Mouse (Mus musculus) cerebellum, adult 11 months (tissue): ENCODE measurements around the gene Tmeff1.

Experiments
- DNase-seq: peaks from one replicate; pipeline ENCODE4 v3.0.0; 2022

Gene Tmeff1

DNA sequence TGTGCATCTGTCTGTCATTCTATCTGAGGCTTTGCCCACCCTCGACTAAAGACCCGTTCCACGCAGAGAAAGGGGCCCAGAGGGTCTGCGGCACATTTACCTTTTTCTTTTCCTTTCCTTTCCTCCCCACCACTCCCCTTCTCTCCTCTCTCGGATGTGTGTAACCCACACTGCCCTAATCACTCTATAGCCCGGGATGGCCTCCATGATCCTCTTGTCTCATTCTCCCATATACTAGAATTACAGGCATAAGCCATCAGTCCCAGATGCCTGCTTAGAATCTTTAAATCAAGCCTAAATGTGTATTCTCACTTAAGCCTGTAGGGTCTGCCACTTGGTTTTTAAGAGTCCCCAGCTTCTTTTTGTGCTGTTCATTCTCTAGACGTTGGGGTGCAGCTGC, 8.6 kb upstream of the Tmeff1 start:
- DNase-seq = no peak

DNA sequence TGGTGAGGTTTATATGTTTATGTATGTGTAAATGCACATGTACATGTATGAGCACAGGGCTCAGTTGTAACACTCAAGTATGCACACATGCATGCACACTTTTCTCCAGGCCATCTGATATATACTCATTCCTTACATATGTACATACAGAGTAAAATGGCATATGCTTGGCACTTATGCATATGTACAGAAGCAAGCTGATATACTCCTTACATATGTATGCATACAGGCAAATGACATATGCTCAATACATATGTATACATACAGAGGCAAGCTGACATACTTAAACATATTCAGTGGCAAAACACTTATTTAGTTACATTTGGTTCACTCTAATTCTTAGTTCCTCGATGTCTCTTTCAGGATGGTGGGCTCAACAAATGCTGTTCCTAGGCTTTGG, 7.1 kb upstream of the Tmeff1 start:
- DNase-seq = no peak

DNA sequence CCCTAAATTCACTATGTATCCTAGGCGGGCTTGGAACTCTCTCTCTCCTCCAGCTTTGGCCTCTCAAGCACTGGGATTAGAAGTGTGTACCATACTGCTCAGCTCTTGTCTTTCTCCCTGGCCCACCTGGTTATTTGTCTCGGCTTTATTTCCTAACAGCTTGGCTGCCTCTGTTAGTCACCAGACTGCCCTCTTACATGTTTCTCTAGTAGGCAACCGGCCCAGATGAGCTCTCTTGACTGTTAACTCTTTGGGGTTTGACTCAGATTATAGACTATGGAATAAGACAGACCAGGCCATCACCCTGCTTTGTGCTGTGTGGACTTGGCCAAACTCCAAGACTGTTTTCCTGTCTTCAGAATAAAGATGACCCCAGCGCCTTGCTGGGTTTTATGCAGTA, 6.6 kb upstream of the Tmeff1 start:
- DNase-seq = no peak

DNA sequence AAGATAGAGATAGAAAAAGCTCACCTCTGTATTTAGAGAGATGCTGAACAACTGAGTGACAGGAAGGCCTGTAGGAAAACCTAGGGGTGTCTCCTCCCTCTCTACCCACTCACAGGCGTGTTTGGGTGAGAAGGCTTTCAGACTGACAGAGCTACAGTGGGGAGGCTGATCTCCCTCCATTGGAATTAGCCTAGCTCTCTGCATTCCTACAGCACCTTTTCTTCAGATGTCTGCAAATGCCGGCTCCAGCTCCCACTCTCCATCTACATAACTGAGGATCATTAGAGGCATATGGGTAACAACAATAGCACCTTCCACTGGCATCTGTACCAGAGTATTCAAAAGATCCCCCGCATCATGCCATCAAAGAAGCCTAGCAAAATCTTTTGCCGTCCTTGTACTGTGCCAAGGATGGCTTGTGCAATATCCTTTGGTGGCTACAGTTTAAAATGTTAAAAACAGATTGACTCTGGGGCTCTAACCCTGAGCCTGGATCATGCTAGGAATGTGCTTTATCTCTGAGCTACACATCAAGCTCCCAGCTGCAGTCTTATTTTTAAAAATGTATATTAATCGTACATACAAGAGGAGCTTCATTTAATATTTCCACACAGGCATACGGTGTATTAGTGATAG, 5.4 kb upstream of the Tmeff1 start:
- no peak for DNase-seq

DNA sequence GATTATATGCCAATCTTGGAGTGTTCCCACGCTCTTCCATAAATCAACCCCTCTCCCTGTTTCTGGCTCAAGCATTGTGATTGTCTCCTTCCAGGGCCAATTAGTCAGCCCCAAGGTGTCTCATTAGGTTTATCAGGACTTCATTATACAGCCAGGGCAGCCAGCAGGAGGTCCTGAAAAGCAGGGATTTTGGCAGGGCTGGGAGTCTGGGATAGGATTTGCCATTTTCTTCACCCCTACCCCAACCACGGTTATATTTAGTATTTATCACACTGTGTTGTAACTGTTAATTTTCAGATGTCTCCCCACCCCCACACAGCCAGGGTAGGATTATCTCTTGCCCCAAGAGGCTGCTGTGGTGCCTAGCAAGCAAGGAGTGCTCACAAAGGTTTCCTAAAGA, 3.8 kb upstream of the Tmeff1 start:
- DNase-seq = no peak

DNA sequence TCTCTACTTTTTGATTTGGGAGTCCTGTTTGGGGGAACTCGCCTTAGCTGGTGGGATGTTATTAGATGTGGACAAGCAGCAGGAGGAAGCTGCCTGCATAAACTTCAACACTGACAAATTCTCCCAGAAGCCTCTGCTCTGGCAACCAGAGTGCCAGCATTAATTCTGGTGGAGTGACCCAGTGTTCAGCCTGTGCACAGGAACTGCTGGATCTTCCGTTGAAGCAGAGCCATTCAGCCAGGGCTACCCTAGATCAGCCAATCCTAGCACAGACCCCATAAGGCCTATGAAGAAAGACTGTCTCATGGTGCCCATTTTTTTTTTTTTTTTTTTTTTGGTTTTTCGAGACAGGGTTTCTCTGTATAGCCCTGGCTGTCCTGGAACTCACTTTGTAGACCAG, 3.0 kb upstream of the Tmeff1 start:
- no peak for DNase-seq

DNA sequence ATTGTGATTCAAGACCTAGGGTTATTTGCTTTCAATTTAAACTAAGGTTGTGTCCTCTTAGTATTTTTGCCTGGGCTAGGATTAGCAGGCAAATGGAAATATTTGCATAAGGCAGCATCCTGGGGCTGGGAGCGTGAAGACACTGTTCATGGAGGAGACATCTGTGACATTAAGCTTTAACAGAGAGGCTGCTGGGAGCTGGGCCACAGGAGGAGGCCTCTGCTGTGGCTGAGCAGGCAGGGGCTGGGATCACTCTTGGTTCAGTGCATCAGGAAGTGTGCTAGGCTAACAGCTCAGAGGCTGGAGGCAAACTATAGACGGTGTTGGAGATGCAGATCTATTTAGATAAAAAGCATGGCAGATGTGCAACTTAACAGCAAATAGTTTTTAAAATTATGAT, 2.0 kb upstream of the Tmeff1 start:
- DNase-seq = no peak

DNA sequence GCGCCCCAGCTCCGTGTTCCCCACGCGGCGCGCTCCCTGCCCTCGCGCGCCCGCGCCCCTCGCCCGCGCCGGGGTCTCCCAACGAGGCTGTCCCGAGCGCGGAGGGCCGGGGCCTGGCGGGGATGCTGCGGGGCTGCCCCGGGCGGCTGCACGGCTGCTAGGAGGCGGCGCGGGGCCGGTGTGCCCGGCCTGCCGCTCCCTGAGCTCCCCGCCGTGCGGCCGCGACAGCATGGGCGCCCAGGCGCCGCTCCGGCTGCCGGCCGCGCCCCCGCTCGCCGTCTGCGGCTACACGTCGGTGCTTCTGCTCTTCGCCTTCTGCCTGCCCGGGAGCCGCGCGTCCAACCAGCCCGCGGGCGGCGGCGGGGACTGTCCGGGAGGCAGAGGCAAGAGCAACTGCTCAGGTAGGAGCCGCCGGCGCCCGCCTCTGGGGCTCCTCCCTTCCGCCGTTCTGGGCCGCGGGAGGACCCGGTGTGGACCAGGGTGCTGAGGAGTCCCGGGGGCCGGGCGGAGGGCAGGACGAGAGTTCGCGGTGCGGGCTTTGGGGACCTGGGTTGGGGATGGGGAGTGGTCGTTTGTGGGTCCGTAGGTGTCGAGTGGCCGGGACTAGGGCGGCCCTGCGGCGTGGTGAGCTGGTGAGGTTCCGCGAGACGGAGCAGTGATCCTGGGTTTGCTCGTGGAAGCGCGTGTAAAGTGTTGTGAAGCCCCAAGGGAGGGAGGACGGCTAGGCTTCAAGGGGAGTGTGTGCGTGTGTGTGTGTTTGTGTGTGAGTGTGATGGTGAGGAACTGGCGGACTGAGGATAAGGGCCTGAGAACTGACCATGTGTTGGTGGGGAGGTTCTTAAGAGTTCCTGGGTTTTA, 496 bp downstream of the Tmeff1 start:
- no peak for DNase-seq

DNA sequence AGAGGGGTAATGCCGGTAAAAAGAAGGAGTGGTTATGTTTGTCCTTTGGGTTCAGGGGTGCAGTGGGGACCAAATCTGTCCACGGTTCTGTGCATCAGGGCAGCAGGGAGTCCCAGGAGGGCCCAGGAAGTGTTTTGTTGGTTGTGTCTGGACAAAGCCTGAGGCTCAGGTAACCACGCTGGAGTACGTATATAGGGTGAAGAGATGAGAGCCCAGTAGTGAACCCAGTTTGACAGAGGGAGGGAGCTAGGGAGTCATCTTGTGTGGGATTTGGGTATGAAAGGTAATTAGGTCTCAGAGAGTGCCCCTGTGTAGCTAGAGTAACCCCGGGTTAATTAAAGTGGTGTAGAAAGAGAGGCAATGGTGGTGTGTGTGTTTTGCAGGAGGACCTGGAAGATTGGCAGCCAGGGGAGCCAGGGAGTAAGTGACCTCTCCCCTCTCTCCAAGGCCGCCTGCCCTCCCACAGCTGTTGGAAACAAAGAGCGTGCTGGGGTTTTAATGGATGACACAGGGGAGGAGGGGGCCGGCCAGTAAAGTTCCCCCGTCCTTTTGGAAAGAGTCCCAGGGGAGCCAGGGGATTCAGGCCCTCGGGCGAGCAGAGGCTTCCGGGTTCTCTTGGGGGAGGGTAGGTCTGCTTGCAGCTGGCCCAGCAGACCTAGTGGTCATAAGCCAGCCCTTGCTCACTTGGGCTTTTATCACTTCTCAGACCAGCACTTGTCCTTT, 1.3 kb downstream of the Tmeff1 start:
- peak; percentile 3 for DNase-seq

DNA sequence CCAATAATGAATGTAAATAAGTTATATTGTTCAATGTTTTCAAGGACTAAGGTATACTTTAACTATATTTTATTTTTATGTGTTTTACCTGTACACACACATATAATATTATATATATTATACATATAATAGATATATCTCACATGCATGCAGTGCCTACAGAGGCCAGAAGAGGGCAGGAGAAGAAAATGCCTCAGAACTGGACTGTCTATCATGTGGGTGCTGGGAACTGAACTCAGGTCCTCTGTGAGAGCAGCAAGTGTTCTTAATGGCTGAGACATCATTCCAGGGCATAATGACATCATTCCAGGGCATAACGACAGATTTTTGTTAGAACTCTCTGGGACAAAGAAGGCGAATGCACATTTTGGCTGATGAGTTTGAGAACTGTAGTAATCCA, 2.6 kb downstream of the Tmeff1 start:
- no peak for DNase-seq

DNA sequence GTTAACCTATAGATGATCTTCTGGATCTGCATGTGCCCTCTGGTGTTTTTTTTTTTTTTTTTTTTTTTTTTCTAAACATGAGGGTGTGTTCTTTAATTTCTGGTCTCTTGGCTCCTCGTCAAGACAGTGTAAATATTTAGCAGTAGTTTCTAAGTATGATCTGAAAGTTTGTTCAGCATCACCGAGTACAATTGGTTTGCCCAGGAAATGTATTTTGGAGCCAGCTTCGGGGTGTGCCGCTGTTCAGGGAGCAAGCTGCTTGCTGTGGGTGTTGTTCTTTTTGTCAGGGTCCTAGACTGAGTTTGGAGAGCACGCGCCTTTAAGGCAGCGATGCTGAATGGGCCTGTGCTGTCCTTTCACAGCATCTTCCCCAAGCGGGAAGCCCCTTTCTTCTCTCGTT, 3.6 kb downstream of the Tmeff1 start:
- DNase-seq = no peak

DNA sequence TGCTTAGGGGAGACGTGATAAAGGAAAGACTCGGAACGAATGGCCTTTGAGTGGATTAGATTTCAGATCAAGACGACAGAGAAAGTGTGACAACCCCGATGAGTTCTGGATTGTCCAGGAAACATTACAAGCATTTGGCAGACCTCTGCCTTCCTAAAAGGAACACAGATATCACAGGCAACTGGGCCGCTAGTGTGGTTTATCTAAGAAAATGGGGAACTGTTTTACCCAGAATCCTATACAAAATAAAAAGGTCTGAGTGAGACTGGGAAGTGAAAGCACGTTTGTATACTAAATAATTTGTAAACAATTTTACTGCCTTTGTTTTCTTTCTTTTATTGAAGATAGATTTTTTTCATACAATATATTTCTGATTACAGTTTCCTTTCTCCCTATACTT, 5.9 kb downstream of the Tmeff1 start:
- no peak for DNase-seq

DNA sequence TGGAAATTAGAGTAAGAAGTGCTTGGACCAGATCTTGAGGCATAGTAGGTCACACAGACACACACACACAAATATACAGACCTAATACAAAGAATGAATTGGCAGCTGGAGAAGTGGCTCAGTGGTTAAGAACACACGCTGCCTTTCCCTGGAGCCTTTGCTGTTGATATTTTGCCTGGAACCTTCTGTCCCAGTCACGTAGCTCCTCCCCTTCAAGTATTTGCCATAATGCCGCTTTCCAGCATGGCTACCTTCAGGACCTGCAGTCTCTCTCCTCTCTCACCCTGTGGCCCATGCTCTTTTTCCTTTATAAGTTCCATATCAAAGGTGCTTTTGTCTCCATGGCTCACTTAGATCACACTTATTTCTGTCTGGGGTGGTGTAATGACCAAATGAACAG, 6.4 kb downstream of the Tmeff1 start:
- no peak for DNase-seq

DNA sequence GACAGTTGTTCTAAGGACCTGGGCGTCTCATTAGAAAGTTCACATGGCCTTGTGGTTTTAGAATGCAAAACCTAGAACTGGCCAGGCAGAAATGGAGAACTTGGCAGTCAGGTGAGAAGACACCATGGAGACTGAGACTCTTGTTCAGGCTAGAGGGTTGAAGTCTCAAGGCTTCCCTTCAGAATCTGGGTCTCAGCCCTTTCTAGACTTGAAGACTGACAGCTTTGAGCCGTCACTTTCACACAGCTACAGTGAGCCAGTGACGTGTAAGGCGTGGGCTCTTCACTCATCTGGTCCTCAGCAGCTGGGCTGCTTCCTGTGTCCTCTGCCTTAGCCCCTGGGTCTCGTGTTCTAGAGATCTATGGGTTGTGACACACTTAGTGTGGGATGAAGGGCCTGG, 7.4 kb downstream of the Tmeff1 start:
- no peak for DNase-seq

DNA sequence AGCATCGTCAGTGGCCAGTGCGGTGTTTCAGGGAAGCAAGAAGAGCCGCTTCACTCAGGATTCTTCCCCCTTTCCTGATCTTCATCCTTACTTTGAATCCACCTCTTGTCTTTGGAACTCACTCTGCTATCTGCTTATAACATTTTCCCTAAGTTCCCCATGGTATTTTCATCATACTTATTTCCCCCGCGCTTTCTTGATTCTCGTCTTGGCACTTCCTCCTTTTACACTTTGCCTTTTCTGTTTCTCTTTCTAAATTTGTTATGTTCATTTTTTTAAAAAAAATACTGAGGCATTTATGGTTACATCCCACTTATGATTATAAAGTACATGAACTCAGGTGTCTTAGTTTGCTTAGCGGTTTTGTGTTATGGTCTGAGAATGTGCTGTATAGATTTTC, 7.9 kb downstream of the Tmeff1 start:
- no peak for DNase-seq

DNA sequence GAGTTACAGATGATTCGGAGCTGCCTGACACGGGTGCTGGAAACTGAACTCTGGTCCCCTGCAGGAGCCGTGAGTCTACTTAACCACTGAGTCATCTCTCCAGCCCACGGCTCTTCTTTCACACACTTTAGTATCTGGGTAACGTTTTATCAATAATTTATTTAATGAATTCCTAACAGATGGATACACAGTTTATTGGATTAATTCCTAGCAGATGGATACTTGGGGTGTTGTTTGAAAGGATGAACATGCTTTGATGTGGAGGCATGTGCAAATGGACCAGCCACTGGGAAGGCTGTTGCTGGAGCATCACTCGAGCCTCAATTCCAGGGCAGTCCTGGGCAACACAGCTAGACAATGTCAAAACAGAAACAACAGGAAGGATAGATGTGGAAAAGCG, 11.1 kb downstream of the Tmeff1 start:
- DNase-seq = no peak

DNA sequence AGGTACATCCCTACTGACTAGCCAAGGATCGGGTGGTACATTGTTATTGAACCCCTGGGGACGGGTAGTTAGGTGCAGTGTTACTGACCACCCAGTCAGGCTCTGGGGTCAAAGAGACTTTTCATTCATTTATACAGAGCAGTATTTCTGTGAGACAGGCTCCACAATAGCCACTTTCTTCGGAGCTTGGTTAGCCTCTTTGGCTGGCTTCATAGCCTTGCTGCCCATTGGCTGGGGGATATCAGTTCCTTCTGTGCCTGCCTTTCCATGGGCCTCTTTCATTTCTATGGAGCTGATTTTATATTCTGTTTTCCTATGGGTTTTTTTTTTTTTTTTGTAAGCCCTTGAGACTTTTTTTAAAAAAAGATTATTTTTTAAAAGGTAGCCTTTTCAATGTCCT, 20.7 kb downstream of the Tmeff1 start:
- DNase-seq = no peak

DNA sequence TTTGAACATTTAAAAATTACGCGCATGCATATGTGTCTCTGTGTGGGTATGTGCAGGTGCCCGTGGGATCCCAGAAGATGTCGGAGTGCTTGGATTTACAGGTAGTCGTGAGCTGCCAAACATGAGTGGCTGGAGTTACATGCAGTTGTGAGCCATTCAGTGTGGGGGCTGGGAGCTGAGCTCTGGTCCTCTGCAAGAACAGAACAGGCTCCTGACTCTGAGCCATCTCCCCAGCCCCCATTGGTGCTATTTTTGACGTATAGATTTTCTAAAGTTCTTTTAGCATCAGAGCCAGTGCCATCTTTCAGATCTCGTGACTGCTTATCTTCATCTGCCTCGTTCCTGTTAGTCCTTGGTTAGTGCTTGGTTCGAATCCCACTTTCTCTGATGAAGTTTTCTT, 24.5 kb downstream of the Tmeff1 start:
- DNase-seq = no peak

DNA sequence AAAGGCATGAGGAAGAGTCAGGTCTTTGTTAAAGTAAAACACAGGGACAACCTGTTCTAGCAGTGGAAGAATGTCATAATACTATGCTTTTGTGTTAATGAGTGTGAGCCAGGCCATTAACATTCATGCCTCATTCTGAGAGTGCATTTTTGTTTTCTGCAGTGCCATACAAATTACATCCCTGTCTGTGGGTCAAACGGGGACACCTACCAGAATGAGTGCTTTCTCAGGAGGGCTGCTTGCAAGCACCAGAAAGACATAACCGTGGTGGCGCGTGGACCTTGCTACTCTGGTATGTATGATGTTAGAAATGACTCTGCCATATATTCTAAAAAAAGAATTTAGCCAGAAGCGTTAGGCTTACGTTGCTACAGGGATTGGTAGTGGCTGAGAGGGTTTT, 25.3 kb downstream of the Tmeff1 start:
- DNase-seq = no peak

DNA sequence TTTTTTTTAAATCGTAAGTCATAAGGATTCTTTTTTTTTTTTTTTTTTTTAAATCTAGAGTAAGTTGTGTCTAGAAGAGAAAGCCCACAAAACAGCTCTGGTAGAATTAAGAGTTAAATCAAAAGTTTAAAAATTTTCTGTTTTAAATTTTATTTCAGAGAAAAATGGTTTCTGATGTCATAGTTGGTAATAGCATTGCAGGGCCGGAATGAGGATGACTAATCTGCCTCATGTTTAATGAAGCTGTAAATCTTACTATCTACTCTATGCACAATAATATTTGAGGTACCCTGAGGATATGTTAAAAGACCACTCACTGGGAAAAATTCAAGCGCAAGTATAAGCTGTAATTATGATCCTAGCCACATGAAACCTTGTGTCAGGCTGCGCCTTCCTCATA, 30.5 kb downstream of the Tmeff1 start:
- DNase-seq = no peak

DNA sequence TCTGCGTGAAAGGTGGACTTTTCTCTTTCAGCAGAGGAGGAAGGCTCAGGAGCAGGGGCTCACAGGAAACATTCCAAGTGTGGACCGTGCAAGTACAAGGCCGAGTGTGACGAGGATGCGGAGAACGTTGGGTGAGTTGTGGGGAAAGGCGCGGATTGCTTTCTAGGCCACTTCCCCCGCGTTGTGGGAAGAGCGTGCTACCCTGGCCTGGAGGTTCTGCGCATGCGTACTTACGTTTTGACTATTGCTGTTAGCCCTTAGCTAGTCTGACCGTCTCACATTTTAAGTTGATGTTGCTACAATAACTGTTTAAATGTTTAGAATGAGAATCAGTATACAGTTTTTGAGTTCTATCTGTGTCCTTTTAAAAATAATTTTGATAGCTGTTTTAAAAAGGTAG, 32.2 kb downstream of the Tmeff1 start:
- DNase-seq = no peak

DNA sequence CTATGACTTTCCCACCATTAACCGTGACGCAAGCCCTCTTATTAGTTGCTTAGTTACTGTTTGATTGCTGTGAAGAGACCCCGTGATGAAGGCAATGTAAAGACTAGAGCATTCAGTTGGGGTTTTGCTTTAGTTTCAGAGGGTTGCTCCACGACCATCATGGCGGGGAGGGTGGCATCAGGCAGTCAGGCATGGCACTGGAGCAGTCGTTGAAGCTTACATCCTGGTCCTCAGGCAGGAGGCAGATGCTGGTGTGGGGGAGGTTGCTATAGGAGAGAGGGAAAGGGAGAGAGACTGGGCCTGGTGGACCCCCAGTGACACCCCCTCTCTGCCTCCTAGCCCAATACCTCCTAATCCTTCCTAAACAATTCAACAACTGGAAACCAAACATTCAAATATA, 35.1 kb downstream of the Tmeff1 start:
- DNase-seq = no peak

DNA sequence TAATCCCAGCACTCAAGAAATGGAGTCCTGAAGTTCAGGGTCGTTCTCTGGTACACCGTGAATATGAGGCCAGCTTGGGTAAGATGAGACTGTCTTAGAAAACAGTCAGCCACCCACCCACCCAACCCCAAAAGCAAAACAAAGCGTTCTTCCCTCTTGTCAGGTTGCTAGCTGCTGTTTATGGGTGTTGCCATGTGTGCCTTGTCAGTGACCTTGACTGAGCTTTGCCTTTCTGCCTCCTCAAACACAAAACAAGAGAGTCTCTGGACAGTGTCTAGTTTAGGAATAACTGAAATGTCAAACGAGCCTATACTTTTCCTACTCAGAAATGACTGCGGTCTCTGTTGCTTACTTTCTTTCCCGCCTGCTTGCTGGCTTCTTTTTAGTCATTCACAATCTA, 37.3 kb downstream of the Tmeff1 start:
- DNase-seq = no peak

DNA sequence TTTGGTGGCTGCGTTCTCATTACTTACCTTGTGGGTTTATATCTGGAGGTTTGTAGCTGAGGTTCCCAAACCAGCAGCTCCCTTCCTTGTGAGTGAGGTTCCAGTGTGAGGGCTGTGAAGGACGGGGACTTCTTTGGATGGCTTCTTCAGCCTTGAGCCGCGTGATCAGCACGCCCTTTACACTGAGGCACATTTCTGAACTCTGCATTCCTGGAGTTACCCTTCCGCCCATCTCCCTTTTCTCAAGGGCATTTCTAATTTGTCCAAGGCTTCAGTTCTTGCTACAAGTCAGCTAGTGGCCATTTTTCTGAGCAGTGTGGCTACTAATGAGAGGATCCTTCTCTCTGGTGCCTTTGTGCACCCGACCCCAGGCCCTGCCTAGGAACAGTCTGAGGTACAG, 38.0 kb downstream of the Tmeff1 start:
- no peak for DNase-seq
